Mouse (Mus musculus) liver, adult 2 months (tissue): ENCODE measurements around the gene Asb7.

ENCODE experiments used
- CTCF ChIP-seq: fragments of 200-500 bp; IDR thresholded peaks from 2 replicates; pipeline ENCODE4 v1.5.1; 2011; ENCODE audit warnings: low read depth, low read length, control low read depth
- POLR2A ChIP-seq: fragments of 200-500 bp; IDR thresholded peaks from 2 replicates; pipeline ENCODE4 v1.6.1; 2011; ENCODE audit warnings: low read length, control low read depth; ENCODE audit not compliant: insufficient read depth; ENCODE audit errors: extremely low read depth

DNA sequence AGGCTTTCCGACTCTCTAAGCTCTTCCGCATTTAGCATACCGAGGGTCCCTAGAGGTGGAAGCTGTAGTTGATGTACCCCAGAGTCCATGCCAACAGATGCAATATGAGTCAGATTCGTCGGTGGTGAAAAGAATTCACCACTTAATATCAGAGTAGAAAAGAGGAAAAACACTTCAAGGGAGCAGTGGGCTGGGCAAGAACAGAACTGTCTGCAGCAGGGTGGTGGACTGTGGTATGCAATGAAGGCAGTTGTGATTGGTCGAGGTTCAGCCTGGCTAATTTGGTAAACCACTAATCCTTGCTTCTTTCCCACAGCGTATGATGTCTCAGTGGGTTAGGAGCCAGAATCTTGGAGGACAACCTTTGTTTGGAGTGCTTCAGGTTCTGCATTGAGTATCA, 13.3 kb upstream of the Asb7 start:
- TF ChIP-seq CTCF (no peak), POLR2A (no peak)
